Mouse (Mus musculus) ES-E14 (cell line): ENCODE measurements around the gene Pus7l. TPM values are rescaled to one million over a fixed set of nuclear protein-coding genes. Genes with fewer than 3 reads are reported as not detected.

ENCODE experiments used
- DNase-seq: peaks from one replicate; pipeline ENCODE4 v3.0.0-alpha.2; 2013; ENCODE audit warnings: low read depth, low spot score
- H3K27ac ChIP-seq: 2 replicates; pipeline ENCODE4 v1.5.1; 2012; ENCODE audit warnings: low read depth, mild to moderate bottlenecking, low read length, moderate library complexity, mixed read lengths; ENCODE audit not compliant: poor library complexity, insufficient read depth, severe bottlenecking
- H3K36me3 ChIP-seq: 2 replicates; pipeline ENCODE4 v1.6.1; 2012; ENCODE audit warnings: mild to moderate bottlenecking, low read length, moderate library complexity, mixed read lengths; ENCODE audit not compliant: control insufficient read depth, poor library complexity, insufficient read depth, severe bottlenecking
- H3K4me1 ChIP-seq, 2 experiments: fragments of 150-350 bp in 1 of 2; sonication (generic) in 1 of 2; 2 replicates each; pipeline ENCODE4 v1.6.1; 2012; ENCODE audit warnings: low read length in 2 of 2, mild to moderate bottlenecking in 1 of 2, mixed read lengths in 1 of 2; ENCODE audit not compliant: control insufficient read depth in 2 of 2, insufficient read depth in 2 of 2, poor library complexity in 1 of 2
- H3K4me3 ChIP-seq, 2 experiments: fragments of 150-350 bp in 1 of 2; sonication (generic) in 1 of 2; 2 replicates each; pipeline ENCODE4 v1.5.1; 2012; ENCODE audit warnings: low read length in 2 of 2, low read depth in 1 of 2, mild to moderate bottlenecking in 1 of 2, mixed read lengths in 1 of 2; ENCODE audit not compliant: insufficient read depth in 1 of 2, poor library complexity in 1 of 2, severe bottlenecking in 1 of 2
- H3K9ac ChIP-seq: 2 replicates; pipeline ENCODE4 v1.6.1; 2012; ENCODE audit warnings: low read depth, mild to moderate bottlenecking, low read length, mixed read lengths; ENCODE audit not compliant: poor library complexity, insufficient read depth, severe bottlenecking
- H3K9me3 ChIP-seq: fragments of 150-350 bp; sonication (generic); 2 replicates; pipeline ENCODE4 v1.6.1; 2012; ENCODE audit warnings: low read depth, mild to moderate bottlenecking, low read length; ENCODE audit not compliant: control insufficient read depth, insufficient read depth
- CHD2 ChIP-seq: IDR thresholded peaks from 2 replicates; pipeline ENCODE4 v1.6.1; 2014; ENCODE audit warnings: mild to moderate bottlenecking, low read depth, low read length, inconsistent platforms
- HCFC1 ChIP-seq: IDR thresholded peaks from 2 replicates; pipeline ENCODE4 v1.6.1; 2012; ENCODE audit warnings: low read length, inconsistent platforms, borderline replicate concordance; ENCODE audit not compliant: insufficient read depth
- MAFK ChIP-seq: IDR thresholded peaks from 2 replicates; pipeline ENCODE4 v1.6.1; 2014; ENCODE audit warnings: mild to moderate bottlenecking, low read depth, low read length, inconsistent platforms; ENCODE audit not compliant: insufficient read depth
- ZC3H11A ChIP-seq: IDR thresholded peaks from 2 replicates; pipeline ENCODE4 v1.6.1; 2012; ENCODE audit warnings: low read depth, mild to moderate bottlenecking, inconsistent platforms, low read length, borderline replicate concordance
- ZNF384 ChIP-seq: IDR thresholded peaks from 2 replicates; pipeline ENCODE4 v1.6.1; 2012; ENCODE audit warnings: low read depth, low read length, inconsistent platforms
- in situ Hi-C, 2 experiments: fragments of 600-800 bp; cut with MboI; formaldehyde crosslinking; loops; one replicate each; pipeline ENCODE4 v1.15.1; 2025; ENCODE audit warnings: low sequenced_read_pairs in 2 of 2, inconsistent platforms in 1 of 2; ENCODE audit not compliant: unreplicated experiment in 2 of 2
- total RNA-seq: library from RNA; depleted of rRNA; stranded (reverse); fragments of 300-350 nt; gene quantifications from 2 replicates; pipeline ENCODE4 v1.2.3, GENCODE M21; 2012

Gene Pus7l
- total RNA-seq, 1 experiment, result 6.6 TPM

GRCm38 (mm10) chr15:94574566-94575268, 31.4 kb upstream of the Pus7l start:
- DNase-seq, result no peak
- Histone ChIP-seq H3K27ac (no peak overlapping the region), H3K36me3 (peaks cover 7% of the 10 kb centered on the region), H3K9me3 (no peaks in the 10 kb centered on the region), H3K4me1 (peaks cover 2 to 5% of the 10 kb centered on the region in 2 experiments; a peak in 2 of 4 replicates), H3K9ac (no peak overlapping the region; the same call in 1 of the 2 replicates), H3K4me3 (no peak overlapping the region)
- no peak for TF ChIP-seq ZNF384
- TF ChIP-seq CHD2, result no peak
- in situ Hi-C loops, result no loop called here

GRCm38 (mm10) chr15:94572746-94573145, 29.4 kb upstream of the Pus7l start:
- H3K36me3 ChIP-seq, result no peaks in the 10 kb centered on the region; the same call in 1 of the 2 replicates
- no peak for DNase-seq
- H3K4me3 ChIP-seq, result no peak overlapping the region
- H3K9me3 ChIP-seq, result no peaks in the 10 kb centered on the region
- in situ Hi-C loops, result no loop called here
- no peak overlapping the region for H3K9ac ChIP-seq
- H3K27ac ChIP-seq, result no peak overlapping the region
- TF ChIP-seq CHD2 (no peak), ZNF384 (no peak), ZC3H11A (no peak)
- H3K4me1 ChIP-seq, result peaks cover 2 to 5% of the 10 kb centered on the region in 2 experiments; a peak in 2 of 4 replicates

GRCm38 (mm10) chr15:94571501-94571900, 28.2 kb upstream of the Pus7l start:
- H3K36me3 ChIP-seq, result no peaks in the 10 kb centered on the region; the same call in 1 of the 2 replicates
- TF ChIP-seq CHD2 (no peak), ZC3H11A (no peak), MAFK (no peak), ZNF384 (no peak), HCFC1 (no peak)
- no peak for DNase-seq
- H3K4me3 ChIP-seq, result no peak overlapping the region
- no peak overlapping the region for H3K9ac ChIP-seq
- no peaks in the 10 kb centered on the region for H3K9me3 ChIP-seq
- H3K4me1 ChIP-seq, result peaks cover 2 to 7% of the 10 kb centered on the region in 2 experiments; a peak in 2 of 4 replicates
- in situ Hi-C loops, result no loop called here
- no peak overlapping the region for H3K27ac ChIP-seq

- no peaks in the 10 kb centered on the region for H3K9me3 ChIP-seq
These were observed 25.3 kb upstream of the Pus7l start for GRCm38 (mm10) chr15:94568496-94569182.

More at GRCm38 (mm10) chr15:94568496-94569182, 25.3 kb upstream of the Pus7l start:
- Histone ChIP-seq H3K4me3 (no peak overlapping the region), H3K27ac (no peak overlapping the region), H3K4me1 (peaks cover 2% of the 10 kb centered on the region in 2 experiments; a peak in 1 of 4 replicates), H3K9ac (no peak overlapping the region), H3K36me3 (no peaks in the 10 kb centered on the region; the same call in 1 of the 2 replicates)
- in situ Hi-C loops, result no loop called here
- TF ChIP-seq ZNF384 (no peak), MAFK (no peak), ZC3H11A (no peak), HCFC1 (no peak), CHD2 (no peak)
- DNase-seq, result no peak
